Mouse (Mus musculus) megakaryocyte, embryonic 14.5 days (primary cell): ENCODE measurements around the gene Myb. TPM values are rescaled to one million over a fixed set of nuclear protein-coding genes. Genes with fewer than 3 reads are reported as not detected.

ENCODE experiments used
- H3K27me3 ChIP-seq: replicated peaks from 2 replicates; pipeline ENCODE3; 2012; ENCODE audit warnings: inconsistent platforms
- H3K36me3 ChIP-seq: replicated peaks from 2 replicates; pipeline ENCODE3; 2012; ENCODE audit warnings: low read length, inconsistent platforms, mixed read lengths
- H3K4me1 ChIP-seq: 2 replicates; pipeline ENCODE4 v1.6.1; 2012; ENCODE audit warnings: inconsistent platforms
- H3K4me3 ChIP-seq: replicated peaks from 2 replicates; pipeline ENCODE3; 2012; ENCODE audit warnings: moderate library complexity, mild to moderate bottlenecking, inconsistent platforms
- H3K9me3 ChIP-seq: 2 replicates; pipeline ENCODE4 v1.6.1; 2012; ENCODE audit warnings: inconsistent platforms
- FLI1 ChIP-seq: IDR thresholded peaks from 2 replicates; pipeline ENCODE4 v1.6.1; 2012; ENCODE audit warnings: low read length, inconsistent platforms, mixed read lengths
- GATA1 ChIP-seq: IDR thresholded peaks from 3 replicates; pipeline ENCODE4 v1.6.1; 2012; ENCODE audit warnings: mixed read lengths, low read length, inconsistent platforms, borderline replicate concordance
- polyA plus RNA-seq: library from polyadenylated mRNA; stranded (reverse); fragments of >175 nt; gene quantifications from 2 replicates; pipeline ENCODE4 v1.2.3, GENCODE M21; 2012; ENCODE audit warnings: low replicate concordance; ENCODE audit not compliant: insufficient read depth

Gene Myb
- polyA plus RNA-seq, 1 experiment: 2.0 TPM

GRCm38 (mm10) chr10:21172650-21173200 is 11.9 kb upstream of the Myb start:
- Histone ChIP-seq H3K4me3 (no peak overlapping the region), H3K9me3 (peaks cover 9% of the 10 kb centered on the region; the same call in 1 of the 2 replicates), H3K27me3 (no peaks in the 10 kb centered on the region), H3K36me3 (no peaks in the 10 kb centered on the region), H3K4me1 (peaks cover 7% of the 10 kb centered on the region)
- TF ChIP-seq GATA1 (no peak), FLI1 (no peak)

- Histone ChIP-seq H3K36me3 (no peaks in the 10 kb centered on the region), H3K4me3 (no peak overlapping the region), H3K27me3 (no peaks in the 10 kb centered on the region), H3K9me3 (peaks cover 14% of the 10 kb centered on the region; the same call in 1 of the 2 replicates), H3K4me1 (peaks cover 5% of the 10 kb centered on the region)
- TF ChIP-seq FLI1: no peak
- no peak for TF ChIP-seq GATA1
These were observed 7.7 kb upstream of the Myb start for GRCm38 (mm10) chr10:21168466-21168865.

- Histone ChIP-seq H3K36me3 (no peaks in the 10 kb centered on the region), H3K27me3 (no peaks in the 10 kb centered on the region), H3K4me1 (peaks cover 4% of the 10 kb centered on the region), H3K9me3 (peaks cover 14% of the 10 kb centered on the region; the same call in 1 of the 2 replicates), H3K4me3 (no peak overlapping the region)
- TF ChIP-seq GATA1 (no peak), FLI1 (no peak)
These were observed 7.1 kb upstream of the Myb start for GRCm38 (mm10) chr10:21167842-21168241.

- Histone ChIP-seq H3K9me3 (peaks cover 14% of the 10 kb centered on the region; the same call in 1 of the 2 replicates), H3K4me1 (peaks cover 3% of the 10 kb centered on the region), H3K27me3 (no peaks in the 10 kb centered on the region), H3K36me3 (no peaks in the 10 kb centered on the region), H3K4me3 (no peak overlapping the region)
- TF ChIP-seq GATA1 (no peak), FLI1 (no peak)
These were observed 6.4 kb upstream of the Myb start for GRCm38 (mm10) chr10:21167165-21167564.

DNA sequence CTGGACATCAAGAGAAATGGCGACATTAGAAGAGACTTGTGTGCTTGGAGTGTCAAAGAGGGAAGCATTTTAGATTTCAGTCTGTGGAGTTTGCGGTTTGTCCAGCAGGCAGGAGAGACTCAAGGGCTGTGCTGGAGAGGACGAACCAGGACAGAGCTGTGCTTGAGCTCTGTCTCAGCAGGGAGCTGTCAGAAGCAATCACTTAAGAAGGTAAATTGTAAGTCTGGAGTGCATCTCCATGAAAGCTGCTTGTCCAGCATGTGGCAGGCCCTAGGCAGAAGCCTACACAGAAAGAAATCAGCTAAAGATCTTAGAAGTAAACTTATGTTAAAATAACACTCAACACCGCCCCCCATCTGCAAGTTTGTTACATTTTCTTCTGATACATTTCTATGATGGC is 4.6 kb upstream of the Myb start:
- H3K4me3 ChIP-seq: no peak overlapping the region
- H3K27me3 ChIP-seq: peaks cover 16% of the 10 kb centered on the region
- peaks cover 11% of the 10 kb centered on the region for H3K4me1 ChIP-seq
- H3K9me3 ChIP-seq: peaks cover 14% of the 10 kb centered on the region; the same call in 1 of the 2 replicates
- no peaks in the 10 kb centered on the region for H3K36me3 ChIP-seq
- TF ChIP-seq FLI1 (no peak), GATA1 (no peak)

- no peak for TF ChIP-seq GATA1
- no peak for TF ChIP-seq FLI1
- no peak overlapping the region for H3K4me3 ChIP-seq
- H3K36me3 ChIP-seq: no peaks in the 10 kb centered on the region
These were observed 1.3 kb upstream of the Myb start for GRCm38 (mm10) chr10:21162124-21162523.

GRCm38 (mm10) chr10:21161359-21162094 is 743 bp upstream of the Myb start:
- Histone ChIP-seq H3K4me3 (peak overlapping the region; percentile 94), H3K27me3 (peaks cover 25% of the 10 kb centered on the region), H3K36me3 (no peaks in the 10 kb centered on the region), H3K9me3 (no peaks in the 10 kb centered on the region), H3K4me1 (peaks cover 44% of the 10 kb centered on the region)
- TF ChIP-seq FLI1 (no peak), GATA1 (no peak)

More at GRCm38 (mm10) chr10:21162124-21162523, 1.3 kb upstream of the Myb start:
- peaks cover 25% of the 10 kb centered on the region for H3K27me3 ChIP-seq
- no peaks in the 10 kb centered on the region for H3K9me3 ChIP-seq
- H3K4me1 ChIP-seq: peaks cover 38% of the 10 kb centered on the region

DNA sequence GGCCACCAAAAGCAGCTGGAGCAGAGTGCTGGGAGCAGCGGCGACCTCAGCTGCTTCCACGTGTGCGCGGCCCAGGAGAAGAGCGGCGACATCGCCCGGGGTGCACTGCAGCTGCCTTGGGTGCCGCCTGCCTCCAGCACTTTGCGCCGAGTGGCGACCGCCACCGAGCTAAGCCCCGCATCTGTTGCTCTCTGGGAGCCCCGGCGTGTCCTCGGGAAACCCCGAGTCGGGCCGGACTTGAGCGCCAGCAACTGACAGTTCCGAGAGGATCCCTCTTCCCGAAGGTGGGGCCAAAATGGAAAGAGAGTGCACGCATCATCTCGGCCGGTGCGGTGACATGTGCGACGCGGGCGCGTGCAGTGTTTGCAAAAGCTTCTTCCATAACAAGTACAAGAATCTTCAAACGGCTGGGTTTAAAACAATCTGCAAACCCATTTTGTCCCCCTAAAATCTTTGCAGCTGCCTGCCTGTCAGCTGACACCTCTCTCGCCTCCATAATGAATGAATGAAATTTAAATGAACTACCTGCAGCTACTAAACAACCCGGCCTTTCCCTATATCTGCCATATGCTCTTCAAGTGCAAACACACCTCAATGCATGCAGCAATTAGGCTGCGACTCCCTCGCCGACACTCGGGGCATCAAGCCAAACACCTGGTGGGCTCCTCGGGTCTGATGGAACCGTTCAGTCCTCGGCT is 938 bp downstream of the Myb start:
- Histone ChIP-seq H3K4me3 (peak overlapping the region; percentile 94), H3K36me3 (peaks cover 5% of the 10 kb centered on the region), H3K9me3 (no peaks in the 10 kb centered on the region), H3K27me3 (peaks cover 25% of the 10 kb centered on the region), H3K4me1 (peaks cover 57% of the 10 kb centered on the region)
- TF ChIP-seq GATA1 (no peak), FLI1 (no peak)

DNA sequence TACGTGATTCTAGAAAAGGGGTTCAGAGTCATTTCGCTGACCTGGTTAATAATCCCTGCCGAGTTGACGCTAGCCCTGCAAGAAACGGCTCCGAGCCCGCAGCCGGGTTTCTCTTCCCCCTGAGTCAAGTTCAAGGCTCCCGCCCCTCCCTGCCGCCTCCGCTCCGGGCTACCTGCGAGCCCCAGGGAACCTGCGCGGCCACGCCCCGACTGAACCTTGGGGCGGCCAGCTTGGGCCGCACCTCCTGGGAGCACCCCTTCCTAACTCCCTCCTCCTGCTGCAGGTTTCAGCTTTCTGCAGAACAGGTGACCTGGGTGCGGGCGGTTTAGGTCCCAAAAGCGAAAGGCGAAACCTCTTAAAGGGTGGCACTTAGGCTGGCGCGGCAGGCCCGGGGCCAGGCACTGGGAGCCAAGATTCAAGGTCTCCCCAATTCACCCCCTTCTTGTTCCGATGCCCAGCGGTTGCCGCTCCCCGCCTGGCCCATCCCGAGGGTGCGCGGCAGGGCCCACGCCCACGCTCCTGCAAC is 1.8 kb downstream of the Myb start:
- Histone ChIP-seq H3K4me1 (peaks cover 59% of the 10 kb centered on the region), H3K9me3 (no peaks in the 10 kb centered on the region), H3K4me3 (peak overlapping the region; percentile 94), H3K36me3 (peaks cover 5% of the 10 kb centered on the region), H3K27me3 (peaks cover 25% of the 10 kb centered on the region)
- TF ChIP-seq FLI1: no peak
- no peak for TF ChIP-seq GATA1
